Mouse (Mus musculus): Measurements from ENCODE around the gene Rmi2. TPM values are rescaled to one million over a fixed set of nuclear protein-coding genes. Genes with fewer than 3 reads are reported as not detected.

Gene Rmi2
- total and polyA plus RNA-seq, 3 experiments = 0.38 to 0.77 (median 0.46) TPM

DNA sequence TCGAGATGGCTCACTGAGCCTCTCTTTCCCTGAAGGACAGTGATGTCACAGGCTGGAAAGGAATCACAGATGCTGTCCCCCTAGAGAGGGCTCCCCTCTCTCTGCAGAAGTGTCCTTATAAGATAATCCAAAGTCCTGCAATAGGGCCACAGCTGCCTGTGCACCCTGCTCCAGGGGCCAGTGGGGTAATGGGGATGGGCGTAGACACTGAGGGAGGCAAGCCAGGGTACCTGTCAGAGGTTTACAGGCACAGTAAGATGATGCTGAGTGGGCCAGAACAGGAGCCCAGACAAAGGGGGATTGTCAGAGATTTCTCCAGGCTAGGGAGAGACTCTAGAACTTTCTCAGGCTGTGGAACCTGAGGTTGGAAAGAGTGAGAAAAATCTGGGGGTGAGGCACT lies 32.6 kb downstream of the Rmi2 start:
- no peak for DNase-seq

DNA sequence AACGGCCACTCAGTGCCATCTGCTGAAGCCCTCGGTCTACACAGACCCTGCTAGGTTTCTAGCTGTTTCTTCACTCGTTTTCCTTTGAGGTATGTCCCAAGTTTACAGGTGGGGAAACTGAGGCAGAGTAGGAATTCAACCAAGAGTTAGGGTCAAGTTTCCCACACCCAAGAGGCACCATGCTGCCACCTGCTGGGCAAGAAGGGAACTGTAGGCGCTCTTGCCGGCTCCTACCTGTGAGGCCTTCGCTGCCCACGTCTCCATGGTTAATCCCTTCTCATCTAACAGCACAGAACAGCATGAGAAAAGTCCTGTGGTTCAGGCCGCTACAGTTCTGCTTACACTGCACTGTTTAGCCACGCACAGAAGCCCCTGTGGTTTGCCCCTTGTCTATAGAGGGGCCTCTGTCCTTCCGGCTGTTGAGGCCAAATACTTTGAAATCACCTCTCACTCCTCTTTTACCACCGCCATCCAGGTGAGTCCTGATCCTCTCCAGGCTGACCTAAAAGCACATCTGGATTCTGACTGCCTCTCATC lies 33.1 kb downstream of the Rmi2 start:
- DNase-seq = peak; percentile 52

DNA sequence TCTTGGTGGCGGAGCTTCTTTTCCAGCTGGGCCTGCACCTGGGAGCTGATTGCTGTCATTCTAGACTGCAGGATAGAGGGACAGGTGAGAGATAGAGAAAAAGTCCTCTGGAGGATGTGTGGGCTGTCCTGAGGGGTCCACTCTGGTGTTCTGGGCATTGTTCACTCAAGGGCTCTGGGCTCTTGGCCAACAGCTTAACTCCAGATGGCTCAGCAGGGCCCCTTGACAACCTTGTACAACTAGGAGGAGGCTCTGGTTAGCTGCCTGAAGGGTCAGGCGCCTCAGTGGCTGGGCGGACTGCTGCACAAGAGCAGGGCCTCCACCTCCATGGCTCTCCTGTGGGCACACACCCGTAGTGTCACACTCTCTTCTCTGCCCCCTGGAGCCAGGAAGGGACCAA lies 36.1 kb downstream of the Rmi2 start:
- DNase-seq = no peak

DNA sequence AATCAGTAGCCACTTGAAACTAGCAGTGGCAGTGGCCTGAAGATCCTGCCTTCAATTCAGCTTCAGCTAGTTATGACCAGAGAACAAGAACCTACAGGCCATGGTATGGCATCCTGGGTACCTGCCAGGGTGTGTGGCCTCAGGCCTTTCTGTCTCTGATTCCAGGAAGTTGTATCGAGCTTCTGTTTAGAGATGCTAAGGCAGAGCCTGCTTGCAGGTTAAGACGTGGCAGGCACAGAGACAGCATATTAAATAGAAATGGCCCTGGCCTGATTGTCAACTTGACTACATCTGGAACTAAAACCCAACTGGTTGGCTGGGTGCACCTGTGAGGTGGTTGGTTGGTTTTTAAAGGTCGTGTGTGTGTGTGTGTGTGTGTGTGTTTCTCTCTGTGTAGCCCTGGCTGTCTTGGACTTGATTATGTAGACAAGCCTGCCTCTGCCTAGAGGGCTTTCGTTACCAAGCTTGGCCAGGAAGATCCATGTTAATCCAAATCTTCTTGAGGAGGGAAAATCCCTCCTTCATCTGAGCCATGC lies 38.0 kb downstream of the Rmi2 start:
- no peak for DNase-seq

DNA sequence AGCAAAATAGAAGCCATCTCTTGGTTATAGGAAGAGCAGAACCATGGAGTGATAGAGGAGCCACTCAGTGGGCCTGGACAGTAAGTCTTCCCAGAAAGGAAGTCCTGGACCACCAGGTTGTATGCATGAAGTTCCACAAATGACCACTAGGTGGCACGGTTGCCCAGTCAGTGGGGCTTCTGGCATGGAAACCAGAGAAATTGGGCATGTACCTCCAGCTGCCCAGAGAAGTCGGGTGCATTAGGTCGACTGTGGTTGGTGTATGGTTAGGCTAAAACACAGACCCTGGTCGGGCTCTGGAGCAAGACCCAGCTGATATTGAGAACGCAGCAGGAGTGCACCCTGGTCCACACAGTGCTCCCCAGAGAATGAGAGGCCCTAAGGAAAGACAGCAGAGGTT lies 38.8 kb downstream of the Rmi2 start:
- DNase-seq = peak; percentile 80

DNA sequence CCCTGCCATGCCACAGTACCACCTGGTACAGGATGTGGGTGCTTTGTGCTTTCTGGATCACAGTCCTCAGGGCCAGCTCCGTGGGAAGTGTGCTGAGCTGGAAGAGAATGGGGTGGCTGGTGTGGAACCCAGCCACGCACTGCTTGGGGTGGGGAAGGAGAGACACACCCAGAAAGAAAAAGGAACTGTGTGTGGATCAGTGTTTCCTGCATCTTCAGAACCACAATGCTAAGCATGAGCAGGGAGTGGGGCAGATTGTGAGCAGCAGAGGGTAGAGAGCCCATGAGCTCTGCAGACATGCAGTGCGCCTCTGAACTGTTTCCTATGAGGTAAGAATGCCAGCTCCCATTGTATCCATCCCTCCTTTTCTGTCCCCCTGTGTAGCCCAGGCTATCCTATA lies 43.4 kb downstream of the Rmi2 start:
- DNase-seq = no peak

DNA sequence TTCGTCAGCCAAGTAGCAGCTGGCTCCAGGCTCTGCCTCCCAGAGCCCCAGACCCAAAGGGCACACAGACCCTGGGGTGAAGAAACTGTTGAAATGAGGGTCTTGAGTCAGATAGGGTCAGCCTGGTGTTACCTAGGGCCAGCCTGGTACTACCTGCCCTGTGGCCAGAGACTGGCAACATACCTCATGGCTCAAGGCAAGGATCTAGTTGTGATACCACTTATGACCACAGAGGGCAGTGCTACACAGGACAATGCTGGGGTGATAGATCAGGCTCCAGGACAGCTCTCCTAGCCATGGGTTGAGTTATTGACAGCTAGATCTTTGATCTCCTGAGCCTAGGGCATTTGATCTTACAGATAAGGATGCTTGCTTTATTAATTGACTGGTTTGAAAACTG lies 44.6 kb downstream of the Rmi2 start:
- DNase-seq = peak; percentile 72

DNA sequence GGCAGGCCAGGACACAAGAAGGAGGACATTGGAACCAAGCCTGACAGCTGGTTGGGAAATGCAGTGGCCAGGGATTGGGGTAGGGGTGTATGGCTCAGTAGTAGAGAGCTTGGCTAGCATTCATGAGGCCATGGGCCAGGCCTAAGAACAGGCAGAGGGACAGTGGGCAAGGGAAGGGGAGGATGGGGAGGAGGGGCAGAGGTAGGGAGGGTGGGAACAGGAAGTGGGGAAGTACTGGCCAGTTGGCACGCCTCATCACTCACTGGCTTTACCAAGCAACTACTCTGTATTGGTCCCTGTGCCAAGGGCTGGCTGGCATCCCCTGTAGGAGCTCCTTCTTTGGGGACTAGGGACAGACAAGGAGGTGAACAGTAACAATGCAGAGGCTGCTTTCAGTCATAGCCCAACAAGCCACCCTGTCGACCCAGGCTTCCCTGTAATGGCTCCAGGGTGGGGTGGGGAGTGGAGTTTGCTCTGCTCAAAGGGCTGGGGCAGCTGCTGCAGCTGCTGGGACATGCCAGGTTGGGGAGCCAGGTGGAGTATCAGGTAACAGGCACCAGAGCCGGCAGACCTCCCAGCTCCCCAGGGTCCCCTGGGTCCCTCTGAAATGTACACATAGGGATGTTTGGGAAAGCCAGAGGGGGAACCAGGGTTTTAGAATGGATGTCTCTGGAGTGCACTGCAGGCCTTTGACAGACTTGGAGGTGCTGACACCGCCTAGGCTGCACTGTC lies 46.5 kb downstream of the Rmi2 start:
- no peak for DNase-seq

DNA sequence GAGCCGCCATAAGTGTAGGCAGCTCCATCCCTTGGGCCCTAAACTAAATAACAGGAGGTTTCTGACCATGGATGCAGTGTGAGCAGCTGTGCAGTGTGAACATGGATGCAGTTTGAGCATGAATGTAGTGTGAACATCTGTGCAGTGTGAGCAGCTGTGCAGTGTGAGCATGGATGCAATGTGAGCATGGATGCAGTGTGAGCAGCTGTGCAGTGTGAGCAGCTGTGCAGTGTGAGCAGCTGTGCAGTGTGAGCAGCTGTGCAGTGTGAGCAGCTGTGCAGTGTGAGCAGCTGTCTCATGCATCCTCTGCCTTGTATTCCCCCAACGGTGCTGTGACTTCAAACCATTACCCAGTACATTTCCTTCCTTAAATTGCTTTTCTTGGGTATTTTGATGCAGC lies 52.6 kb downstream of the Rmi2 start:
- DNase-seq = no peak

DNA sequence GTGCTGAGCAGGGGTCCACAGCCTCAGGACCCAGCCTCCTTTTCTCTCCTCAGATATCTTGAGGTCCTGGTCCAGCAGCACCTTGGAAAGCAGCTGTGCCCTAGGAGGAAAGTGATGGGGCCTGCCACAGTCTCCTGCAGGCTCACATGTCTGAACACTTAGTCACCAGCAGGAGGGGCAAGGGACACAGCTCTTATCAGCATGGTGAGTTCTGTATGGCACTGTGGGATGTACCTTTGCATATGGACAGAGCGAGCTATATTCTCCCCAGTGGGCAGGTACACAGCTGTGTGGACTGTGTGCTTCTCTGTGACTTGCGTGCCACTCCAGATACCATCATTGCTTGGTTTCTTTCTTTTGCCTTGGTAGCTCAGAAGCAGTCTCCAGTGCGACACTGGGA lies 55.5 kb downstream of the Rmi2 start:
- DNase-seq = no peak

DNA sequence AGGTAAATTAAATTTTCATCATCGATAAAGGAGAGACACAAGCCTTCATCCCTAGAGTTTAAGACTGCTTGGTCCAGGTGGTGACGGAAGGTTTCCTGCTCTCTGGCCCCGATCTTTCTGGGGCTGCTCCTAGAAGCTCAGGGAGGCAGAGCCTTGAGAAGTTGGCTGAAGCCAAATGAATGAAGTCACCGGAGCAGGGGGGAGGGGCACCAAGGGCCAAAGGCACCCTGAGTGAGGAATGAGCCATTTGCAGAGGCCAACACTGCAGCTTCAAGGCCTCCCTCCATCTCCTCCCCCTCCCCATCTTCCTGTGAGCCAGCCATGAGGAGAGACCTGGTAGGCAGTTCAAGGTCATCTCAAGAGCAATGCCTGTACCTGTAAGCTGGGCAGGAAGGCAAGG lies 58.3 kb downstream of the Rmi2 start:
- DNase-seq = peak; percentile 87

DNA sequence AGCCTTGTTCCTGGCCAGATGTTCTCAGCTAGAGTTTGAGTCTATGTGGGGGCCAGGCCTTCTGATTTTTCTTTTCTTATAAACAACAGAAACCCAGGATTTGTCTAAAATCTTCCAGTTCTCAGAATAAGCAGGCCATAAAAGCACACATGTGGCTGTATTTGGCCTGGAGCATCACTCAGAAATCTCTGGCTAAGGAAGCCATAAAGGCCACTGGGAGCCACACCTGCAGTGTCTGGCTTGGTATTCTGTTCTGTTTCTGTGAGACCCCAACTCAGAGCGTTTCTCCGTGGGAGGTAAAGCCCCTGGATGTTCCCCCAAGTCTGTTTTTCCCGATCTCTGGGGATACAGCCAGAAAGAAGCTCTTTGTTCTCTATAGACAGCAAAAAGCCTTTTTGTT lies 61.0 kb downstream of the Rmi2 start:
- no peak for DNase-seq

DNA sequence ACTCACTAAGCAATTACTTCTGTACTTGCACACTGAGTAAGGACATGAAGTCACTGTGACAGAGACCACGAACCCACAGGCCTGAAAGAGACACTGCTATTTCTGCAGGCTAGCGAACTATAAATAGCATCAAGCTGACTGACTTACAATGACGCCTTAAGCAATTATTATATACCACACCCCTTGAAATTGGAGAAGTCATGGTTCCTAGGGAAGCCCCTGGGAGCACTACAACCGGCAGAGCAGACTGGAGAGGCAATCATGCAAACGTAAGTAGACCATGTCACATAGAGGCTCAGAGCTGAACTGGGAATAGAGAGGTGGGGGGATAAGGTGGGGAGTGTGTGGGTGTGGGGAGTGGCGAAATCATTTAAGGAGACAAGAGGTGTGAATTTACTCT lies 62.5 kb downstream of the Rmi2 start:
- DNase-seq = no peak

DNA sequence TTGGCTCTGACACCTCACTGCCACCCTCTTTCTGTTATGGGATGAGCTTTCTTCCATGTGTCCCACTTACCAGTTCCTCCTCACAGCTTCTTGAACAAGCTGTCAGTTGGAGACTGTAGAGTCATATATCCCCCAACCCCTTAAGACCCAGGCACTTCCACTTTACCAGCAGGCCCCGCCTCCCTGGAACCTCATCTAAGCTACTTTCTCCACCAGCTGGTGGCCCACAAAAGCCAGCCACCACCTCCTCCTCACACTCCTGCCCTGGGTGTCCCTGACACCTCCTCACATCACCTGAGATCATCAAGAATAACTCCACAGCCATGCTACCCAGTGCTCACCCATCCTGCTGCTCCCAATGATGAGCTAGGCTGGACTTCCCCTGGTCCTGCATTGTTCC lies 65.9 kb downstream of the Rmi2 start:
- no peak for DNase-seq

DNA sequence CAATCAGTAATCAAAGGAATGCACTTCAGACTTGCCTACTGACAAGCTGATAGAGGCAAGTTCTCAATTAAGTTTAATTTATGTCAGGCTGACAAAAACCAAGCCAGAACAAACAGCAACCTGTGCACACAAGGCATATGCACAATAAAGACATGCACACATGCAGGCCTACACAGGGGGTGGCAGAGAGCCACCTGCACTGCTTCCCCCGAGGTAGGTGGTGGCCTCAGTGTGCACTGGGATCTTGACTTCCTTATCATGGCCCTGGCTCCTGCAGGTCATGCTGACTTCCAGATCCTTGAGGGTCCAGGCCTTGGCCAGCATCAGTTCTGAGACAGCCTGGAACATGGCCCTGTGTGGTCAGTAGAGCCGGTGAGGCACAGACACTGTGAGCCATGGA lies 67.1 kb downstream of the Rmi2 start:
- no peak for DNase-seq

DNA sequence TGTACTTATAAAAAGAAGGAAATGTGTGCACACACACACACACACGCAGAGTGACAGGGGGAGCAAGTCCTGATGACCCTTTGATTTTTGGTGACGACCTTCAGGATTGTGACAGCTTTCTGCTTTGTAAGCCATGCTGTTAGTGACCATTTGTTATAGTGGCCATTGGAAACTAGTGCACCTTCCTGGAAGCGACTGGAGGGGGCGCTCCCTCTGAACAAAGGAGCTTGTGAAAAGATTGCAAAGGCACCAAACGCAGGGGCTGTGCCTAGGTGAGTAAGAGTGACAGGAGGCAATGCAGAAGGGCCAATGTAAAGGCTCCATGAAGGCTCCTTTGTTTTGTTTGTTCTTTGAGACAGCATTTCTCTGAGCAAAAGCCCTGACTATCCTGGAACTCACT lies 68.0 kb downstream of the Rmi2 start:
- no peak for DNase-seq

DNA sequence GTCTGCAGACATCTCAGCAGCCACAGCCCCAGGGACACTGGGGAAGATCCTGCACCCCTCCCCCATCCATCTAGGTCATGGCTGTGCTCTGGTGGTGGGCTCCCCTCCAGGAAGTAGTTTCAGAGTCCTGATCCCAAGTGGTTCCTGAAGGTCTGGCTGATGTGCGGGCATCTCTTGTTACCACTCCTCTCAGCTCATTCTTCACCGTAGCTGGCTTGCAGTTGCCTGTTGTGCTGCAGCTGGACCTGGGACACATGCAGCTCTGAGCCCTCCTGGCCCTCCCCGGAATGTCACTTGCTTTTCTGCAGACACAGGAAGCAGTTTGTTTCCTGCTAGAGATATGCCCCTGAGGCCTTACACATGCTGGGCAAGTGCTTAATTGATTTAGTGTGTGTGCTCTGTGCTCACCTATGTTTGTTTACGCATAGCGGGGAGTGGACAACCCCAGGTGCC lies 70.8 kb downstream of the Rmi2 start:
- no peak for DNase-seq

DNA sequence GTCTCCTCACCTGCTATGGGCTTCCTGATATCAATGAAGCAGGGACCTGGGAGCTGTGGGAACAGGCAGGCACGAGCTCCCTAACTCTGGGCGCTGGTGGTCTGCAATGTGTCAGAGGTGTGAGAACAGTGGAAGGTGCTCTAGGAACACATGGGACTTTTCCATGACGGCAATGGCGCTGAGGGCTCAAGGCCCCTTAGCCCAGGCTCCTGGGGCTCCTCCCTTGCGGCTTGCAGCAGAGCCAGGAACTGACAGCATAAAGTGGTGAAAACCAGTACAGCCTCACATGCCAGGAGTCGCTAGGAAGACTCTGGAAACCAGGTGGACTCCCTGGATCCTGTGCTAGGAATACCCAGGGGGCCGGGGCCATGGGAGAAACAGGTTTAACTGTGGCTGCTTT lies 75.7 kb downstream of the Rmi2 start:
- DNase-seq = peak; percentile 70

DNA sequence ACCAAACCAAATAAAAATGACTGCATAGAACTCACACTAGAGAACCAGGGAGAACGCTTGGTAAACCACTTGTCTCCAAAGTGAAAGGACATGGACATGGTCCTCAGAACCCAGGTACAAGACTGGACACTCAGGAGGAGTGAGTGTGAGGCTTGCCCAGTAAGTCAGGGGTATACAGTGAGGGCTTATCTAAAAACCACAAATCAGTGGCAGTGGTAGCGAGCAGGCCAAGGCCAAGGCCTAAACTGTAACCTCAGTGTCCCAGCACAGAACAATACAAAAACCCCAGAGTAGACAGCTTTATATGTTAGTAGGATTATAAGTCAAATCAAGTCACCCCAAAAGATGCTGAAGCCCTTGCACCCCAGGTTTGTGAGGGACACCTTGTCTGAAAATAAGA lies 76.2 kb downstream of the Rmi2 start:
- peak; percentile 45 for DNase-seq

DNA sequence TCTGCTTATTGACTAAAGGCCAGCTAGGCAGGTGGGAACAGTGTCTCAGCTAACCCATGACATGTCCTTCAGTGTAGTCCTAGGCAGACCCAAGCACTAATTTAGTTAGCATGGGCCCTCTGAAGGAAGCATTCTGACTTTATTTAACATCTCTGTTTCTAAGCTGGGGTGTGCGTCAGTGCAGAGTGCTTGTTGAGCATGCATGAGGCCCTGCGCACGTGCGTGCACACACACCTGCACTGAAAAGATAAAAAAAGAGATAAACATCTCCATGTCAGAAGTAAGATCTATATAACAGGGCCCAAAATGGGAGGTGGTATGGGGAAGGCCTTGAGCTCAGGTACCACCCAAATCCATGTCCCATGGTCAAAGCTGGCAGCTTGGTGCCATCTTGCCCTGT lies 80.2 kb downstream of the Rmi2 start:
- no peak for DNase-seq

DNA sequence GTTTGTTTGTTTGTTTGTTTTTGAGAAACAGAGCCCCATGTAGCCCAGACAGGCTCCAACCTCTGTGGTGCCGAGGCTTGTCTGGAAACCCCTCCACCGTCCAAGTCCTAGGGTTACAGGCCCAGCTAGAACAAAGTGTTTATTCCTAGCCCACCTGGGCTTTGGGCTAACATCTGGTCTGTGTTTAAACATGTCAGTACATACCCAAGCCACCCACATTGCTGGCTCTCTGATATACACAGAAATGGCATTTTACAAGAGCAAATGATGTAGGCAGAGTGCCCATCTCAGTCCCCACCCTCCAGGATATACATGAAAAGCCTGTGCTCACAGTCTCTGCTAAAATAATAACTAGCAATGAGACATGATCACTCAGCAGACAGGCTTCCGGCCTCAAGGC lies 81.4 kb downstream of the Rmi2 start:
- DNase-seq = no peak

DNA sequence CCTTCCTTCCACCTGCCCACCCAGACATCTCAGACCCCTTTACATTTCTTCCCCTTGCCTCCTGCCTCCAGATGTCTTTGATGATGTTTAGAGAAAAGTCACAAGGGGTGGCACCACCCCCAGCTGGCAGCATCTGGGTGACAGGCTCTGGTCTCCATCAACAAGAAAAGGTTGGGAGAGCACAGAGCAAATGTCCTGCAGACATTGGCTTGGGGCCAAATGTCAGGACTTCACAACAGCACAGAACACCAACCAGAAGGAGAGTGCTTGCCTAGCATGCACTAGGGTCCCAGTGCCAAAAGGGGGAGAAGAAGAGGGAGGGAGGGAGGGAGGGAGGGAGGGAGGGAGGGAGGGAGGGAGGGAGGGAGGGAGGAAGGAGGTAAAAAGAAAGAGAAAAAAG lies 85.0 kb downstream of the Rmi2 start:
- DNase-seq = no peak

DNA sequence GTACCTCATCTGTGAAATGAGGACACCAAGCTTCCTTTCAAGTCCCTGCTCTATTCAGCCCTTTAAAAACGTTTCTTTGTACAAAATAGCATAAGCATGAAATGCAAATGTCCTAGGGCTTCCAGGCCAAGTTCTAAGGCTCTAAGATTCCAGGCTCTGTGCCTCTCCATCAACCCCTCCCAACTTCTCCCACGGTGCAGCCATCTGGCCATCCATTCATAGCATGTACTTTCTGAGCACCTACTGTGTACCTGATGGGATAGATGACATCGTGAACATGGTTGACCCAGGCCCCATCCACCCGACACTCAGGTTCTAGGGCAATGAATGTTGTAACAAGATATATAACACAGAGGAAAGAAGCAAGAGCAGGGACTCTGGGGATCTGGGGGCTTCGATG lies 88.7 kb downstream of the Rmi2 start:
- DNase-seq = no peak

DNA sequence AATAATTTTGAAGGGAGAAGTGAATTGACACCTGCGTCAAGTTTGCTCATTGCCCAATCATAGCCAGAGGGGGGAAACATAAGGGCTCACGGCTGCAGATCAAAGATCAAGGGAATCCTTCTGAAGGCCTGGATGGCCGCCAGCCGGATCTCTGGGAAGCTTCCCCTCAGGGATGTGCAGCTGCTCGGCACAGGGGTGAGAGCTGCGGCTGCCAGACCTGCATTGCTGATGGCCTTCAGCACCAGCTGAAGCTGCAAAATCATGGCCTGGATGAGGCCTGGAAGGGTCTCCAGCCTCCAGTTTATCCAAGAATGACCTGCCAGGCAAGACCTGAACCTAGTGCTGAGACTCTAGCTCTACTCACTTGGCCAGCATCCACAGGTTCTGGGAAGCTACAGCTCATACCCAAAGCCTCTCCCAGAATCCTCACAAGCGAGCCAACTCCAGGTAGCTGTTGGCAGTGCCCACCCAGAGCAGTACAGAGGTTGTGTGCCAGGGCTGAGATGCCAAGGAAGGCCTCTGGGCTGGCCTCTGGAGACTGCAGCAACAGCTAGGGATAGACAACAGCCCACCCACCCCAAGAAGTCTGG lies 90.8 kb downstream of the Rmi2 start:
- peak; percentile 83 for DNase-seq

Data from adrenal gland, adult 2 months (tissue).